Mouse (Mus musculus) embryonic facial prominence, embryonic 10.5 days (tissue): ENCODE data around the gene Golm1. TPM values are rescaled to one million over a fixed set of nuclear protein-coding genes. Genes with fewer than 3 reads are reported as not detected.

Experiments used
- DNase-seq: peaks from one replicate; pipeline ENCODE4 v3.0.0-alpha.2; 2017; ENCODE audit warnings: low spot score
- H3K27ac ChIP-seq: fragments of 300-500 bp; sonication (generic); replicated peaks from 2 replicates; pipeline ENCODE4 v1.5.1; 2016; ENCODE audit warnings: mild to moderate bottlenecking
- H3K27me3 ChIP-seq: fragments of 300-500 bp; sonication (generic); replicated peaks from 2 replicates; pipeline ENCODE4 v1.6.1; 2016; ENCODE audit warnings: low read depth, mild to moderate bottlenecking; ENCODE audit not compliant: poor library complexity, severe bottlenecking
- H3K36me3 ChIP-seq: fragments of 300-500 bp; sonication (generic); replicated peaks from 2 replicates; pipeline ENCODE4 v1.6.1; 2016; ENCODE audit warnings: mild to moderate bottlenecking, moderate library complexity
- H3K4me1 ChIP-seq: fragments of 300-500 bp; sonication (generic); 2 replicates; pipeline ENCODE4 v1.6.1; 2016
- H3K4me3 ChIP-seq: fragments of 300-500 bp; sonication (generic); 2 replicates; pipeline ENCODE4 v1.5.1; 2016; ENCODE audit warnings: mild to moderate bottlenecking, moderate library complexity
- H3K9me3 ChIP-seq: fragments of 300-500 bp; sonication (generic); 2 replicates; pipeline ENCODE4 v1.6.1; 2016; ENCODE audit warnings: mild to moderate bottlenecking
- WGBS: fragments of 180-500 bp; shearing (Covaris S2); methylation state at CpG from one replicate; pipeline ENCODE4 v1.1.7; 2016; 5-methylcytosine and 5-hydroxymethylcytosine counted together
- polyA plus RNA-seq: library from polyadenylated mRNA; unstranded; fragments of >200 nt; fragmentation: Nextera tagmentation; extraction: Ambion mirVana; gene quantifications from 2 replicates; pipeline ENCODE4 v1.2.1, GENCODE M21; 2016

The Golm1 gene
- polyA plus RNA-seq, 1 experiment from 2014 or later, result 99.3 TPM

GRCm38 (mm10) chr13:59637800-59638199 lies 37.8 kb downstream of the Golm1 start:
- Histone ChIP-seq H3K9me3 (no peaks in the 10 kb centered on the region), H3K4me1 (no peaks in the 10 kb centered on the region), H3K27me3 (no peaks in the 10 kb centered on the region), H3K4me3 (no peak overlapping the region), H3K36me3 (peaks cover 97% of the 10 kb centered on the region), H3K27ac (no peak overlapping the region)
- DNase-seq, result no peak
- WGBS, result 93% methylated on average over 7 of the region's 7 CpGs

DNA sequence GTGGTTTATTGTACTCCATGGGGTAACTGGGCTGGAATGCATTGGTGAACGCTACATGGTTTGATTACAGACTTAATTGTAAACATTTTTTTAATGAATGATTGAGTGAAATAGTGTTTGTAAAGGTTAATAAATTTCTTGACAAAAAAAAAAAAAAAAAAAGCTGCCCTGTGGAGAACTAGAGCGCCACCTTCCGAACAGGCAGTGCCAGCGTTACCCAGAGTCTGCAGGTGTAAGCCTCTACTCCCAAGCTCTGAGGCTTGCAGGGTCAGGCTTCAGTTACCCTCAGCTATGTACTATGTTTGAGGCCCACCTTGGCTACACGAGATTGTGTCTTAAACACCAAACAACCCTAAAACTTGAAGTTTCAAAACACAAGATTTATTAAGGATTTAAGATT lies 41.0 kb downstream of the Golm1 start:
- no peak overlapping the region for H3K4me3 ChIP-seq
- H3K27me3 ChIP-seq, result no peaks in the 10 kb centered on the region
- H3K4me1 ChIP-seq, result no peaks in the 10 kb centered on the region
- H3K27ac ChIP-seq, result no peak overlapping the region
- peaks cover 99% of the 10 kb centered on the region for H3K36me3 ChIP-seq
- DNase-seq, result no peak
- H3K9me3 ChIP-seq, result no peaks in the 10 kb centered on the region
- WGBS, result 76% methylated on average over 5 of the region's 5 CpGs

GRCm38 (mm10) chr13:59626739-59627138 lies 48.9 kb downstream of the Golm1 start:
- H3K9me3 ChIP-seq, result no peaks in the 10 kb centered on the region
- H3K27me3 ChIP-seq, result no peaks in the 10 kb centered on the region
- no peak overlapping the region for H3K27ac ChIP-seq
- WGBS, result 91% methylated on average over 7 of the region's 7 CpGs
- no peak overlapping the region for H3K4me3 ChIP-seq
- no peak for DNase-seq
- H3K36me3 ChIP-seq, result peaks cover 93% of the 10 kb centered on the region
- no peaks in the 10 kb centered on the region for H3K4me1 ChIP-seq

DNA sequence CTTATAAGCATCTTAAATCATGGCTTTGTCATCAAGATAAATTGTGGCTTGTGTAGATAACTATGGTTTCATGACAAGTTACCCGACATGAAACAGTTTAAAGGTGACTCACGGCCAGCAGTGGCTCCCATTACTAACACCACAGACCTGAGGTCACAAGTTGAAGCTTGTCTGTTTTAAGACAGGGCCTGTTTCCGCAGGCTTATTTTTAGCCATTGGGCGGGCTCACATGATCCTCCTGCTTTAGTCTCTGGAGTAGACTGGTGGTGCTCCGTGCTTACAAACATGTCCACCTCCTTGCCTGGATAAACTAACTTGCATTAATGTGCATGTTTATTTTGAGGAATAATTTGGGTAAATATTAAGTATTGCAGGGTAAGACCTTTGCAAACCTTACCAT lies 50.7 kb downstream of the Golm1 start:
- Histone ChIP-seq H3K27me3 (no peaks in the 10 kb centered on the region), H3K36me3 (peaks cover 93% of the 10 kb centered on the region), H3K4me1 (no peaks in the 10 kb centered on the region), H3K4me3 (no peak overlapping the region), H3K9me3 (no peaks in the 10 kb centered on the region), H3K27ac (no peak overlapping the region)
- DNase-seq, result no peak
- WGBS, result 83% methylated on average over 5 of the region's 5 CpGs

DNA sequence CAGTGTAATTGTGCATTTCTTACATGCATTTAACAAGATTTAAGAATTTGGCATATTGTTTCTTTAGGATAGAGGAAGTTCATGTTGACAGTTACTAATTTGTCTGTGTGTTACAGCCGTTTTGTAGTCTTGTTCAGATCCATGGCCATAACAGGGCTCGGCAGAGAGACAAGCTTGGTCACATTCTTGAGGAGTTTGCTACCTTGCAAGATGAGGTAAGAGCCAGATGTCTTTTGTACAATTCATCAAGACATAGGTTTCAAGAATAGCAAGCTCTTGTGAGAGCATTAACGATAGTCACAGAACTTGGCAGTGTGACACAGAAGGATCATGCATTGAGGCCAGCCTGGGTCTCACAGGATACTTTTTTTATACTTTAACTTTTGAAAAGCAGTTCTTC lies 51.2 kb downstream of the Golm1 start:
- Histone ChIP-seq H3K27ac (no peak overlapping the region), H3K9me3 (no peaks in the 10 kb centered on the region), H3K36me3 (peaks cover 91% of the 10 kb centered on the region), H3K4me1 (no peaks in the 10 kb centered on the region), H3K4me3 (no peak overlapping the region), H3K27me3 (no peaks in the 10 kb centered on the region)
- 92% methylated on average over 3 of the region's 3 CpGs for WGBS
- no peak for DNase-seq

DNA sequence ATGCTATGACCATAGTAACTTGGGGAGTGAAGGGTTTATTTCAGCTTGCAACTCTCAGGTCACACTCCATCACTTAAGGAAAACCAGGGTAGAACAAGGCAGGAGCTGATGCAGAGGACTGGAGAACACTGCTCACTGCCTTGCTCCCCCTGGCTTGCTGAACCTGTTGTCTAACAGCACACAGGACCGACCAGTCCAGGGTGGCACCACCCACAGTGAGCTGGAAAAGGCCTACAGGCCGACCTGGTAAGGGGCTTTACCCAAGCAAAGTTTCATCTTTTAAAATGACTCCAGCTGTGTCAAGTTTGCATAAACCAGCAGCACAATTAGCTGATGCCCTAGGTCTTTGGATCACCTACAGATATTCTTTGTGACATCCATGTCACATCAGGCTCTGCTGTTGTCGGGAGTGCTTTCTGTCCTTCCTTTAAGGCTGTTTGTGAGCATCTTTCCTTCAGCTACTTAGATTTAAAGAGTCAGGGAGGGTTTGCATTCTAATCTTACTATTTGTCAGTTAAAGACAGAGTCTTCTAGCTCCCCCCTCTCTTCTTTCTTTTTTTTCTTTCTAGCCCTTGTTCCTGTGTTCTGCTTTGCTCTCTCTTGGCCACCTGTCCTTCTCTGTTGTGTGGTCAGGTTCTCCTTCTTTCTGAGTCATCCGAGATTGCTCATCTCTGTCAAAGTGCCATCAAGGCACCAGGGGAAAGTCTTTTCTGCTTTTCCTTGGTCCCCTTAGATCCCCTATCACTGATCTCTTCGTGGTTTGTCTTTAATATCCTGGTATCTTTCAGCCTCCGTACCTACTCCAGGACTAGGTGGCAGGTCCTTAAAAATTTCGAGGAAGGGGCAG lies 53.7 kb downstream of the Golm1 start:
- no peaks in the 10 kb centered on the region for H3K9me3 ChIP-seq
- H3K27me3 ChIP-seq, result no peaks in the 10 kb centered on the region
- WGBS, result 86% methylated on average over 7 of the region's 7 CpGs
- H3K27ac ChIP-seq, result no peak overlapping the region
- H3K36me3 ChIP-seq, result peaks cover 95% of the 10 kb centered on the region
- H3K4me3 ChIP-seq, result no peak overlapping the region
- H3K4me1 ChIP-seq, result no peaks in the 10 kb centered on the region
- no peak for DNase-seq

DNA sequence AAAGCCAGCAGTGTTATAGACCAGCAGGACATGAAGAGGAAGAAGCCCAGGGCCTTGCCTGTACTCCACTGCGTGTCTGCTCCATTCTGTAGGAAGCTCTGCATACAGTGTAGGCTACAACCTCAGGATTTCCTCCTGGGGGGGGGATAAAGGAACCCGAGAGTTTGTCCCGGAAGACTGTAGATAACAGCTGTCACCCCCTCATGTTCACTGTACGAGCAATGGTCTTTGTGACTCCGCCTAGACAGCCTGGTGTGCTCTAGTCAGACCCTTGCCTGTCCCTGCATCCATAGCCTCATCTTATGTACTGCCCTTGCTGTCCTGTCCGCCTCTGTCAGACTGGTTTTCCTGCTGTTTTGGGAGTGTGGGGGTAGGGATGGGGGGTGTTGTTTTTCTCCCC lies 57.1 kb downstream of the Golm1 start:
- WGBS, result 94% methylated on average over 6 of the region's 6 CpGs
- peaks cover 90% of the 10 kb centered on the region for H3K36me3 ChIP-seq
- no peaks in the 10 kb centered on the region for H3K9me3 ChIP-seq
- H3K4me1 ChIP-seq, result no peaks in the 10 kb centered on the region
- H3K27ac ChIP-seq, result no peak overlapping the region
- no peak for DNase-seq
- H3K27me3 ChIP-seq, result no peaks in the 10 kb centered on the region
- no peak overlapping the region for H3K4me3 ChIP-seq

DNA sequence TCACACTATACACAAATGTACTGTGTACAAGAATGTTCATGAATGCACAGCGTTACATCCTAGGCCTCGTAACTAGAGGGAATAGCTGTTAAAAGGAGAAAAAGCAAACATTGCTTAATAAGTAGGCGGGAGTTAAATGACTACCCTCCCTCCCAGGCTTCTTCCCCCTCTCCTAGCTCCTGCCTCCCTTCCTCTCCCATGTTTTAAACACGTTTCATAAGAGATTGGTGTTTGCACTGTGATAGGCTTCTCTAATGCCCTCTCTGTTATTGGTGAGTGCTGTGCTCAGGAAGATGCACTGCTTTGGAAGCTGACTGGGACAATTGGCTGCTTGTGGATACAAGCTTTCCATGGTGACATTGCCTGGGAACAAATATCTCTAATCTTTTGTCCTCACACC lies 60.1 kb downstream of the Golm1 start:
- Histone ChIP-seq H3K36me3 (peaks cover 90% of the 10 kb centered on the region), H3K9me3 (no peaks in the 10 kb centered on the region), H3K27ac (no peak overlapping the region), H3K4me3 (no peak overlapping the region), H3K27me3 (no peaks in the 10 kb centered on the region), H3K4me1 (no peaks in the 10 kb centered on the region)
- no peak for DNase-seq
- WGBS, result 90% methylated on average over 4 of the region's 4 CpGs

GRCm38 (mm10) chr13:59615152-59615551 lies 60.5 kb downstream of the Golm1 start:
- Histone ChIP-seq H3K4me3 (no peak overlapping the region), H3K4me1 (no peaks in the 10 kb centered on the region), H3K9me3 (no peaks in the 10 kb centered on the region), H3K27me3 (no peaks in the 10 kb centered on the region), H3K36me3 (peaks cover 90% of the 10 kb centered on the region), H3K27ac (no peak overlapping the region)
- 93% methylated on average over 4 of the region's 4 CpGs for WGBS
- no peak for DNase-seq

DNA sequence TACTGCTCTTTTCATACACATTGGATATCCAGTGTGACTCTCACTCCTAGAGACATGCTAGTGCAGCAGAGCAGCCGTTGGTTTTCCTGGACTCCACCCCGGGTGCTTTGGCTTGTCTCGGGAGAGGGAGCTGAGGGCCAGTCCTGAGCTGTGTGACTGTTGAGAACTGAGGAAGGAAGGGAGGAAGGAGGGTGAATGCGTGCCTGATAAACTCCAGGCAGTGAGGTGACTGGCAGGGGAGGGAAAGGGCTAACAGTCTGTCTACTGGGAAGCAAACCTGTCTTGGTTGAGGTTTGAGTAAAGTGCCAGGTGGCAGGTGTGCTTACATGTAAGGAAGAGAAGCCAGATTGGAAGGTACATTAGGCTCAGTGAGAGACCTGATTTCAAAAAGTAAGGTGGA lies 61.7 kb downstream of the Golm1 start:
- no peaks in the 10 kb centered on the region for H3K27me3 ChIP-seq
- peaks cover 92% of the 10 kb centered on the region for H3K36me3 ChIP-seq
- DNase-seq, result no peak
- WGBS, result 90% methylated on average over 4 of the region's 4 CpGs
- H3K9me3 ChIP-seq, result no peaks in the 10 kb centered on the region
- no peak overlapping the region for H3K4me3 ChIP-seq
- no peak overlapping the region for H3K27ac ChIP-seq
- no peaks in the 10 kb centered on the region for H3K4me1 ChIP-seq

GRCm38 (mm10) chr13:59610437-59610836 lies 65.2 kb downstream of the Golm1 start:
- H3K4me3 ChIP-seq, result no peak overlapping the region
- DNase-seq, result no peak
- no peaks in the 10 kb centered on the region for H3K27me3 ChIP-seq
- H3K27ac ChIP-seq, result no peak overlapping the region
- H3K4me1 ChIP-seq, result no peaks in the 10 kb centered on the region
- peaks cover 99% of the 10 kb centered on the region for H3K36me3 ChIP-seq
- WGBS, result 95% methylated on average over 2 of the region's 2 CpGs
- H3K9me3 ChIP-seq, result no peaks in the 10 kb centered on the region

- H3K4me1 ChIP-seq, result no peaks in the 10 kb centered on the region
- H3K27me3 ChIP-seq, result no peaks in the 10 kb centered on the region
- no peak overlapping the region for H3K27ac ChIP-seq
- DNase-seq, result no peak
- 93% methylated on average over 4 of the region's 4 CpGs for WGBS
- H3K9me3 ChIP-seq, result no peaks in the 10 kb centered on the region
- peaks cover 99% of the 10 kb centered on the region for H3K36me3 ChIP-seq
- no peak overlapping the region for H3K4me3 ChIP-seq
Observed at GRCm38 (mm10) chr13:59609885-59610284, 65.7 kb downstream of the Golm1 start.

DNA sequence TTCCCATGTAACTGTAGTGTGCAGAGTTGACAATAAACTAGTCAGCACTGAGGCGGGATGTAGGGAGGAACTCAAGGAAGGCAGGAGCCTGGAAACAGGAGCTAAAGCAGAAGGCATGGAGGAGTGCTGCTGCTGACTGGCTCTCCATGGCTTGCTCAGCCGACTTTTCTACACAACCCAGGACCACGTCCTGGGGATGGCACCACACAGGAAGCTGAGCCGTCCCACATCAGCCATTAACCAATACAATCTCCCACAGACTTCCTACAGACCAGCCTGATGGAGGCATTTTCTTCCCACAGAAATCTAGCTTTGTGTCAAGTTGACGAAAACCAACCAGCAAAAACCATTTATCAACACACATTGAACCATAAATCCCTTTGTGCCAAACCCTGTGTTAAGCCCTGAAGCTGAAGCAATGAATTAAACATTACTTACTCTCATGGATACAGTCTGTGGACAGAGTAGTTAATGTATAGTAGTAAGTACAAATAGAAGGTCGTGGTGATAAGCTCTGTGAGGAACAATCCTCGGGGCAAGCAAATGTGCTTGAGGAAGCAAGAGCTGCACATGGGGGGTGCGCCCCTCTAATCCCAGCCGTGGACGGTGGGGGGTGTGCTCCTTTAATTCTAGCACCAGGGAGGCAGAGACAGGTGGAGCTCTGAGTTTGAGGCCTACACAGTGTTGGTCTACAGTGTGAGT lies 70.2 kb downstream of the Golm1 start:
- 91% methylated on average over 10 of the region's 10 CpGs for WGBS
- Histone ChIP-seq H3K36me3 (peaks cover 100% of the 10 kb centered on the region), H3K4me3 (no peak overlapping the region), H3K27ac (no peak overlapping the region), H3K9me3 (no peaks in the 10 kb centered on the region), H3K4me1 (no peaks in the 10 kb centered on the region), H3K27me3 (no peaks in the 10 kb centered on the region)
- DNase-seq, result no peak
